Mouse (Mus musculus): ENCODE results near the gene Rab11fip3. TPM values are rescaled to one million over a fixed set of nuclear protein-coding genes. Genes with fewer than 3 reads are reported as not detected.

Gene Rab11fip3
- polyA plus RNA-seq, 1 experiment, result 26.2 TPM

DNA sequence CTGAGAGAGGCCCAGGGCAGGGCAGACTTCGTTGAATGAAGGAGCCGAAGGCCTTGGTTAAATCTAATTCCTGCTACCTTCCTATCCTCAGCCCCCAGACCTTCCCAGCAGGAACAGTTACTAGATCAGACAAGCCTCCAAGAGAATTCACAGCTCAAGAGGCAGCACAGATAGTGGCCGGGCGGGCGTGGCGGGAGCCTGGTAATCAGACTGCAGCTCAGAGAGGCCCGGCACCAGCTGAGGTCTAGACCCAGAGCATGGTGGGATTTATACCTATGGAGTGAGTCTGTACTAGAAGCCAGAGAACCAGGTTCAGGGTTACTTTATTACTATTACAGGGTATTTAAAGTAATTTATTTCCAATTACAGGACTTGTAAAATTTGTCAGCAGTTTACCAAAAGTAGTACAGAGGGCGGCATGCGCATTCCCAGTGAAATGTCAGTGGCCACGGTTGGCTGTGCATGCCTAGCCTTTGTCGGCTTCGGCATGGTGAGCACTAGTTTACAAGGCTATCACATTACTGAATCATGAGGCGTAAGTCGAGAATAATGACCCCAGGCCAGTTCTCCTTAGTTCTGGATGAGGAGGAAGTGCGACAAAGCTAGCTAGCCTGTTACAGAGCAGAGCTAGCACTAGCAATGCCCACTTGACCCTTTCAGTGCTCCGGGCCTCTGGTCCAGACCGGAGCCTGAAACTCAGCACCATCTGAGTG lies 15.1 kb downstream of the Rab11fip3 start:
- no peak overlapping the region for H3K4me3 ChIP-seq (ENCODE audit: control insufficient read depth, insufficient read depth, low read length)
- TF ChIP-seq CTCF (IDR thresholded peaks at IDR 0.05; ENCODE audit: borderline replicate concordance, control insufficient read depth, extremely low read depth, insufficient read depth, low read length, poor library complexity), result no peak
- TF ChIP-seq POLR2A (IDR thresholded peaks at IDR 0.05; ENCODE audit: control insufficient read depth, extremely low read depth, insufficient read depth, low read length, poor library complexity), result no peak
- H3K4me1 ChIP-seq (replicated peaks; ENCODE audit: control insufficient read depth, insufficient read depth, low read length), result no peaks in the 10 kb centered on the region
- no peak overlapping the region for H3K27ac ChIP-seq (ENCODE audit: control insufficient read depth, insufficient read depth, low read length)
- DNase-seq, result no peak
- H3K36me3 ChIP-seq (ENCODE audit: control insufficient read depth, insufficient read depth, low read length), result no peaks in the 10 kb centered on the region
- WGBS, result 95% methylated on average over 17 of the region's 17 CpGs
- no peaks in the 10 kb centered on the region for H3K27me3 ChIP-seq (ENCODE audit: control insufficient read depth, insufficient read depth, low read length)

DNA sequence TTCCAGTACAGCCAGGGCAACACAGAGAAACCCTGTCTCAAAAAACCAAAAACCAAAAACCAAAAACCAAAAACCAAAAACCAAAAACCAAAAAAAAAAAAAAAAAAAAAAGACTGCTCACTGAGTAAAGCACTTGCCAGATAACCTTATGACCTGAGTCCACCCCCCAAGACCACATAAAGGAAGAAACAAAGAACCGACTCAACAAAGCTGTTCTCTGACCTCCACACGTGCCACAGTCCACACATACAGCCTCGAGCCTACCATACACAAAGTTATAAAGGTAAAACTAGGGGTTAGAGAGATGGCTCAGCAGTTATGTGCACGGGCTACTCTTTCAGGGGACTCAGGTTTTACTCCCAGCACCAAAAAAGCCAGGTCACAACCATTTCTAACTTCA lies 16.6 kb downstream of the Rab11fip3 start:
- Histone ChIP-seq H3K4me3 (ENCODE audit: control insufficient read depth, insufficient read depth, low read length) (no peak overlapping the region), H3K36me3 (ENCODE audit: control insufficient read depth, insufficient read depth, low read length) (no peaks in the 10 kb centered on the region), H3K27ac (ENCODE audit: control insufficient read depth, insufficient read depth, low read length) (no peak overlapping the region), H3K4me1 (replicated peaks; ENCODE audit: control insufficient read depth, insufficient read depth, low read length) (peaks cover 5% of the 10 kb centered on the region), H3K27me3 (ENCODE audit: control insufficient read depth, insufficient read depth, low read length) (no peaks in the 10 kb centered on the region)
- WGBS, result 61% methylated on average over 4 of the region's 4 CpGs
- DNase-seq, result no peak
- TF ChIP-seq POLR2A (IDR thresholded peaks at IDR 0.05; ENCODE audit: control insufficient read depth, extremely low read depth, insufficient read depth, low read length, poor library complexity) (no peak), CTCF (IDR thresholded peaks at IDR 0.05; ENCODE audit: borderline replicate concordance, control insufficient read depth, extremely low read depth, insufficient read depth, low read length, poor library complexity) (no peak)

DNA sequence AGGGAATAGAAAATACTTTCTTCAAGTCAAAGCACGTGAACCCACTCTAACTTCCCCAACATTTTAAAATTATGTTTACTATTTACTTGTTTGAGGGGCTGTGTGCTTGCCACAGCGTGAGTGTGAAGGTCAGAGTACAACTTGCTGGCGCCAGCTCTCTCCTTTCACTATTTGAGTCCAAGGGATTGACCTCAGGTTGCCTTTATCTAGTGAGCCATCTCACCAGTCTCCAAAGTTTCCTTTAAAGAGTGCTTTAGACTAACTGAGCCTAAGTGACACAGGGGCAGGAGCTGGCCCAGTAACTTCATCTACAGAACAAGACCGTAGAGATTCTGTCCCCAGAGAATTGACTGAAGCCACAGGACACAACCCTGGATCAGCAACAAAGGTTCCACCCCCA lies 17.3 kb downstream of the Rab11fip3 start:
- DNase-seq, result no peak
- 96% methylated on average over 4 of the region's 4 CpGs for WGBS
- Histone ChIP-seq H3K36me3 (ENCODE audit: control insufficient read depth, insufficient read depth, low read length) (no peaks in the 10 kb centered on the region), H3K27me3 (ENCODE audit: control insufficient read depth, insufficient read depth, low read length) (no peaks in the 10 kb centered on the region), H3K27ac (ENCODE audit: control insufficient read depth, insufficient read depth, low read length) (no peak overlapping the region), H3K4me3 (ENCODE audit: control insufficient read depth, insufficient read depth, low read length) (no peak overlapping the region), H3K4me1 (replicated peaks; ENCODE audit: control insufficient read depth, insufficient read depth, low read length) (peaks cover 5% of the 10 kb centered on the region)
- TF ChIP-seq POLR2A (IDR thresholded peaks at IDR 0.05; ENCODE audit: control insufficient read depth, extremely low read depth, insufficient read depth, low read length, poor library complexity) (no peak), CTCF (IDR thresholded peaks at IDR 0.05; ENCODE audit: borderline replicate concordance, control insufficient read depth, extremely low read depth, insufficient read depth, low read length, poor library complexity) (no peak)

DNA sequence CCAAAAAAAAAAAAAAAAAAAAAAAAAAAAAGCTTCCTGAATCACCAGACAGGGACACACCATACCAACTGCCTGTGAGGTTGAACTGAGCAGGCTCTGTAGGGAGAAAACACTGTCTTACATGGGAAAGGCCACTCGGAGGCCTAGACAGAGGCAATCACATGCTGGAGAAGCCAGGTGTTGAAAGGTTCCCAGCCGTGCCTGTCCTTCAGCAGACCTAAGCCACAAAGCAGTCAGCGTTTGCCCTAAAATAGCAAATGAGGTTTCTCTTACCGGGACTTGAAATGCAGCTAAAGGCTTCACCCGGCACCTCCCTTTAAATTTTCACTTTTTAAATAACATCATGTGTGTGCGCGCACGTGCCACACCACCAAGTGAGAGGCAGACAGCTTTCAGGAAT lies 21.2 kb downstream of the Rab11fip3 start:
- no peak overlapping the region for H3K4me3 ChIP-seq (ENCODE audit: control insufficient read depth, insufficient read depth, low read length)
- peaks cover 5% of the 10 kb centered on the region for H3K4me1 ChIP-seq (replicated peaks; ENCODE audit: control insufficient read depth, insufficient read depth, low read length)
- DNase-seq, result no peak
- no peaks in the 10 kb centered on the region for H3K36me3 ChIP-seq (ENCODE audit: control insufficient read depth, insufficient read depth, low read length)
- no peaks in the 10 kb centered on the region for H3K27me3 ChIP-seq (ENCODE audit: control insufficient read depth, insufficient read depth, low read length)
- no peak overlapping the region; the same call in 1 of the 2 replicates for H3K27ac ChIP-seq (ENCODE audit: control insufficient read depth, insufficient read depth, low read length)
- TF ChIP-seq POLR2A (IDR thresholded peaks at IDR 0.05; ENCODE audit: control insufficient read depth, extremely low read depth, insufficient read depth, low read length, poor library complexity), result no peak
- TF ChIP-seq CTCF (IDR thresholded peaks at IDR 0.05; ENCODE audit: borderline replicate concordance, control insufficient read depth, extremely low read depth, insufficient read depth, low read length, poor library complexity), result no peak
- 57% methylated on average over 8 of the region's 8 CpGs for whole genome bisulfite sequencing

DNA sequence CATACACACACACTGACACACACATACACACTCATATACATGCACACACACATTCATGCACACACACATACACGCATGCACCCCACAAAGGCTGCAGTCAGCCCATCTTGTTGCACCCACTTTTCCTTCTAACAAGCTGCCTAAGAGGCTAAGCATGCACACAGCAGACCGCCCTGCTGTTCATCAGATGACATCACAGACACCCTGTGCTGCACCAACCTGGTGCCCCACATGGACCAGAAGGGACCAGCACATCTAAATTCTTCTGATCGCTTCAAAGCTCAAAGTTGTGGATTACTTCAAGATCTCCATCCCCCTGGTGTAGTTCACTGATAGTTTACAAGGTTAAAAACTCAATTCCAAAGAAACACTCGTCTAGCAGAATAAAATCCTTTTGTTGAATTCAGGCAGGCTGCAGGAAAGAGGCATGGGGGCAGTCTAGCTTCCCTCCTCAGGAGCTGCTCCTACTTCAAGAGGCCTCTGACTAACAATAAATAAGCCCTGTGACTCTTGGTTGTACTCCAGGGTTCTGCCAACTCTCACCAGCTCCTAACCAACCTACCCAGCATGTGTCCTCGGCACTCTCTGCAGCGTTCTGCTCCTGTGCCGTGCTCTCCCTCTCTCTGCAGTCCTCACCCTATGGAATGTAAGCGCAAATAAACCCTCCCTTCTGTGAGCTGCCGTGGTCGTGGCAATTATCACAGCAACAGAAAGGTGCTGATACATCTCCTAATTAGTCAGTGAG lies 22.9 kb downstream of the Rab11fip3 start:
- 89% methylated on average over 10 of the region's 10 CpGs for WGBS
- TF ChIP-seq CTCF (IDR thresholded peaks at IDR 0.05; ENCODE audit: borderline replicate concordance, control insufficient read depth, extremely low read depth, insufficient read depth, low read length, poor library complexity), result no peak
- no peak for TF ChIP-seq POLR2A (IDR thresholded peaks at IDR 0.05; ENCODE audit: control insufficient read depth, extremely low read depth, insufficient read depth, low read length, poor library complexity)
- H3K4me1 ChIP-seq (replicated peaks; ENCODE audit: control insufficient read depth, insufficient read depth, low read length), result peaks cover 5% of the 10 kb centered on the region
- H3K27me3 ChIP-seq (ENCODE audit: control insufficient read depth, insufficient read depth, low read length), result no peaks in the 10 kb centered on the region
- no peak for DNase-seq
- no peak overlapping the region for H3K27ac ChIP-seq (ENCODE audit: control insufficient read depth, insufficient read depth, low read length)
- H3K36me3 ChIP-seq (ENCODE audit: control insufficient read depth, insufficient read depth, low read length), result no peaks in the 10 kb centered on the region
- H3K4me3 ChIP-seq (ENCODE audit: control insufficient read depth, insufficient read depth, low read length), result no peak overlapping the region

DNA sequence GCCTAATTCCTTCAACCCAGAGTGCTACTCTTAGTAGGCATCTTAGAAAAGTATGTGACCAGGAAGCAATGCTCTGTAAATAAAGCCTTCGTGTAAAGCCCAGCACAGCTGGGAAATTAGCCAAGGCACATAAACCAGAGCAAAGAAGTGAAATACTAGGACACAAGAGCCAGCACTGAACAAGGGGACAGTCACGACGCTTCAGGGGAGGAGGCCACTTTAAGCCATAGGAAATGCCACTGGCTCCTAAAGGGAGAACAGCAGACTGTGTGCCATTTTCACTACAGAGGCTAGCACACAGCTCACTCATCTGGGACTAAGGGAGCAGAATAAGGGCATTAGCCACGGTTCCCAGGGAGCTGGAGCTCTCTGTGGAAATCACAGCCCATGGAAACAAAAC lies 24.1 kb downstream of the Rab11fip3 start:
- H3K36me3 ChIP-seq (ENCODE audit: control insufficient read depth, insufficient read depth, low read length), result no peaks in the 10 kb centered on the region
- peaks cover 5% of the 10 kb centered on the region for H3K4me1 ChIP-seq (replicated peaks; ENCODE audit: control insufficient read depth, insufficient read depth, low read length)
- TF ChIP-seq POLR2A (IDR thresholded peaks at IDR 0.05; ENCODE audit: control insufficient read depth, extremely low read depth, insufficient read depth, low read length, poor library complexity), result no peak
- TF ChIP-seq CTCF (IDR thresholded peaks at IDR 0.05; ENCODE audit: borderline replicate concordance, control insufficient read depth, extremely low read depth, insufficient read depth, low read length, poor library complexity), result no peak
- WGBS, result 85% methylated on average over 4 of the region's 4 CpGs
- no peak for DNase-seq
- no peak overlapping the region for H3K27ac ChIP-seq (ENCODE audit: control insufficient read depth, insufficient read depth, low read length)
- no peaks in the 10 kb centered on the region for H3K27me3 ChIP-seq (ENCODE audit: control insufficient read depth, insufficient read depth, low read length)
- no peak overlapping the region for H3K4me3 ChIP-seq (ENCODE audit: control insufficient read depth, insufficient read depth, low read length)
